Mouse (Mus musculus): ENCODE results near the gene Dusp18.

GRCm38 (mm10) chr11:3918738-3919137 is 23.7 kb downstream of the Dusp18 start:
- TF ChIP-seq CTCF (IDR thresholded peaks at IDR 0.05; ENCODE audit: borderline replicate concordance, extremely low read depth, insufficient read depth, insufficient read length) = peak; percentile 49; the same call in 1 of the 2 replicates
- TF ChIP-seq POLR2A (IDR thresholded peaks at IDR 0.05; ENCODE audit: borderline replicate concordance, extremely low read depth, insufficient read depth, insufficient read length, poor library complexity, severe bottlenecking) = no peak

All from brain, embryonic 14.5 days (tissue).